Mouse (Mus musculus) monocyte, adult 5-6 weeks (primary cell): ENCODE results near the gene Tgtp2. TPM values are rescaled to one million over a fixed set of nuclear protein-coding genes. Genes with fewer than 3 reads are reported as not detected.
"Not testable (repeated sequence)": the region's sequence is repeated elsewhere in the genome, so short reads cannot be mapped to it uniquely, and the experiment has no call there.

Source experiments
- ATAC-seq: fragments of 153-309, 156-312 bp; replicated peaks from 2 replicates; pipeline ENCODE4 v1.8.0; 2017; ENCODE audit warnings: mild to moderate bottlenecking; ENCODE audit not compliant: low TSS enrichment, insufficient number of reproducible peaks, severe bottlenecking, poor library complexity, low FRiP score
- total RNA-seq: library from RNA; stranded (forward); fragments of 200-1000, 200-491, 200-594 nt; gene quantifications from 3 replicates; pipeline ENCODE4 v1.2.3, GENCODE M21; 2017

Gene Tgtp2
- total RNA-seq, 1 experiment from 2014 or later, result 25.2 TPM

GRCm38 (mm10) chr11:49087830-49088616 lies 24.0 kb upstream of the Tgtp2 start:
- ATAC-seq, result peak; percentile 42; the same call in 1 of the 2 replicates

- no peak for ATAC-seq
Observed at GRCm38 (mm10) chr11:49086858-49087361, 22.9 kb upstream of the Tgtp2 start.

- no peak; the same call in 1 of the 2 replicates for ATAC-seq
Observed at GRCm38 (mm10) chr11:49084875-49085274, 20.9 kb upstream of the Tgtp2 start.

DNA sequence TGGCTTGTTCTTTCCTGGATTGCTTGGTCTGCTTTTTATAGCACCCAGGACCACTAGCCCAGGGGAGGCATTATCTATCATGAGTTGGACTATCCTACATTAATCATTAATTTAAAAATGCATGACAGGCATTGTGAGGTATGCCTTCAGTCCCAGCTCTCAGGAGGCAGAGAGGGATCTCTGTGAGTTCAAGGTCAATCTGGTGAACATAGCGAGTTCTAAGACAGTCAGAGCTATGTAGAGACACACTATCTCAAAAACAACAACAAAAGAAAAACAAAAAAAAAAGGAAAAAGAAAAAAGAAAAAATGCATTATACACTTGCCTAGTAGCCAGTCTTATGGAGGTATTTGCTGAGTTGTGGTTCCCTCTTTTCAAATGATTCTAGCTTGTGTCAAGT lies 20.4 kb upstream of the Tgtp2 start:
- ATAC-seq, result no peak

GRCm38 (mm10) chr11:49083808-49084207 lies 19.8 kb upstream of the Tgtp2 start:
- ATAC-seq, result no peak

- peak; percentile 68 for ATAC-seq
Observed at GRCm38 (mm10) chr11:49083146-49083545, 19.1 kb upstream of the Tgtp2 start.

DNA sequence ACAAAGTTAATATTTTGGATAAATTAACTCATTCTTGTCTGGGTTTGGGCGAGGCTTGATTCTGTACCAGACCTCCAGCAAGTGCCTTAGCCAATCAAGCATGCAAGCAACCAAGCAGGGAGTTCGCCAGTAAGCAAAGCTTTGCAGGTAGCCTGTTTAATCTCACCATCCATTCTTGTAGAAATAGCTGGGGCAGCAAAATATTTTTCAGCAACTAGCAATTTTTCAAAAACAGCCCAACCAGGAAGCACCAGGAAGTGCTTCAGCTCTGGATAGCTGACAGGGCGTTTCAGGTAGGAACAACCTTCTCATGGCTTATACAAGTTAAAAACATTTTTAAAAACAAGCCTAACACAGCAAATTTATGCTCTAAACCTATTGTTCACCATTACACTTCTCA lies 17.9 kb upstream of the Tgtp2 start:
- ATAC-seq, result no peak

DNA sequence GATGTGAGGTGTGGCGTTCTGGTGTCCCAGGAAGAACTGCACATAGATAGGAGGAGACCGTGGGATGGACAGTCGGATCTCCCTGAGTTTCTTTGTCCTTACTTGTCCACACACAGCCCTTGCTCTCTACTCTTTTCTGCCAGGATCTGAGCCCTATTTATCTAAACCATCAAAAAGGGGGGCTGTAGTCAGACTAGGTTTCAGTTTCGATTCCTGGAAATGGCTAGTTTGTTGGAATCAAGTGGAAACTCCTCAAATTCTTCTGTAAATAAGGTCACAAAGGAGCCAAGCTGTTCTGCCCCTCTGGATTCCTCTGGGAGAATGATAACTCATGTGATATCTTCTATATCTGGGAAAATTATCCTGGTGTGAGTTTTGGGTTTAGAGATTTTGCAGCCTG lies 17.4 kb upstream of the Tgtp2 start:
- no peak for ATAC-seq

DNA sequence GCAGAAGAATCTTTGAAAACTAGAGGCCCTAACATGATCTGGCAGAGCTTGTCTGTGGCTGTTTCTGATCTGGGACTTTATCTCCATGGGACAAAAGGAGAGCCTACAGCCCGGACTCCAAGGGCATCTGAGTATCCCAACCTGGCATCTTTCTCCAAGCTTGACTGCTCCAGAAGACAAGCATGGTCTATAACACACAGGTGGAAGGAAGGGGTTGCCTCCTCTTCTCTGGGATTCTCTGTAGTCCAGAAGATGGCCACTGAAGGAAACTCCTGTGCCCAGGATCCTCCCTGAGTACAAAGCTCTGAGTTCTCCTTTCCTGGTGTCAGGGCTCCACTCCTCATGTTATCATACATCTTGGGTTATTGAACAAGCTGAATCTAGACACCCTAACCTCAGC lies 16.6 kb upstream of the Tgtp2 start:
- ATAC-seq, result no peak

DNA sequence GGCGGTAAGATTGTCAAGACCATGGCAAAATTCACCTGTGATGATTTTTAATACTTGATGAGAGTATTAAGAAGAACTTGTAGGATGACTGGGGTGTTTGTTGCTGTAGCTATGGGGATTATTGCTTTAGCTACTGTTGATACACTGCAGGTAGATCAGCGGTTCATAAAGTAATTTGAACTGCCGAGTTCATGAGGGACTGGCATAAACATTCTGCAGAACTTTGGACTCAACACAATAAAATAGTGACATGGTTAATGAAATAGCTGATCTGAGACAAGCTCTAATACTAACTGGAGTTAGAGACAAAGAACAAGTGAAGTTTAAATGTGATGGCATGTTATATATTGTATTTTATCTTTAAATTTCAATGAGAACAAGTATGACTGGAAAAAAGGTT lies 14.7 kb upstream of the Tgtp2 start:
- ATAC-seq, result no peak

DNA sequence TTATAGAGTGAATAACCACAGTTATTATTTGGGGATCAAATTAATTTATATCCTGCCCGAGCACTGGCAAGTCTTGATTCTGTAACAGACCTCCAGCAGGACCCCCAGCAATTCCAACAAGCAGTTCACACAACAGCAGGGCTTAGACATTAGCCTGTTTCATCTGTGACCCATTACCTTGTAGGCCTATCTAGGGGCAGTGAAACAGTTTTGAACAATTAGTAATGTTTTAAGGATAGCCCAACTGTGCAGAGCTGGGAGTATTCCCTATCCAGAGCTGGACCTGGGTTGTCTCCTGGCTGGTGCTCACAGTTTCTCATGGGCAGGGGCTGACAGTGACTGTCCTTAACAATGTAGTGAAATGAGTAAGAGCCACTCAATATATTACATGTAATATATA lies 13.0 kb upstream of the Tgtp2 start:
- ATAC-seq, result no peak

GRCm38 (mm10) chr11:49076001-49076757 lies 12.2 kb upstream of the Tgtp2 start, which contains the start of gene Ifi47:
Gene Ifi47, plus strand, starts transcription at chr11:49076587.
- peak; percentile 92 for ATAC-seq

- ATAC-seq, result no peak
Observed at GRCm38 (mm10) chr11:49068358-49068757, 4.4 kb upstream of the Tgtp2 start.

- not testable (repeated sequence) for ATAC-seq
Observed at GRCm38 (mm10) chr11:49061865-49062264, 2.1 kb downstream of the Tgtp2 start.

- peak; percentile 55 for ATAC-seq
Observed at GRCm38 (mm10) chr11:49060061-49060460, 3.9 kb downstream of the Tgtp2 start.

GRCm38 (mm10) chr11:49051894-49052293 lies 12.1 kb downstream of the Tgtp2 start:
- ATAC-seq, result peak; percentile 52

DNA sequence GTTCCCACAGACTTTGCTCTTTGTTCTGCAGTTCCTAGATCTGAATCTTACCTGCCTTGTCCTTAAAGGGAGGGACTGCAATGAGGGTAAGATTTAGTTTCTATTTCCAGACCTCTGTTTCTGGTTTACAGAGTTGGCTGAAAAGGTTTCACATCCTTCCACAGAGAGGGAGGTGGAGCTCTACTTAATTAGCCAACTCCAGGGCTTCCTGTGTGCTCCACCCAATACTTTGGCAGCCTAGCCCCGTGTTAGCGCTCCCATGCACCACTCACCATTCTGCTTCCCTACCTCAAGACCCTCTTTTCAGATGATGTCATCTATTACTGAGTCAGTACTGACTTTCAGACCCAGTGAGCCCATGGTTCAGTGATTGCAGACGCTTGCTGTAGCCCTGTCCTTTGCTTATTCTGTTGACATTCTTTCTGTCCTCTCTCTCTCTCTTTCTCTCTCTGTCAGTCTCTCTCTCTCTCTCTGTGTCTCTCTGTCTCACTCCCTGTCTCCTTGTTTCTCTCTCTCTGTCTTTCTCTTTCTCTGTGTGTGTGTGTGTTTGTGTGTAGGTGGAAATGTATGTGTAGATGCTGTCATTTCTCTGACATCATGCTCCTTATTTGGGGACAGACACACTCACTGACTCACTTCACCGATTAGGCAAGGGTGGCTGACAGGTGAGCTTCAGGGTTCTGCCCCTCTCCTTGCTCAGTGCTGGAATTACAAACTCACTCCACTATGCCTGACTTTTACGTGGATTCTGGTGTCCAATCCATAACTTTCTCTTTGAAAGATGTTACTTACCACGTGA lies 12.7 kb downstream of the Tgtp2 start, which contains the start of gene 9930111J21Rik2:
Gene 9930111J21Rik2, minus strand, starts transcription at position 150 of the 799 bp plus-strand sequence.
- peak; percentile 85 for ATAC-seq

DNA sequence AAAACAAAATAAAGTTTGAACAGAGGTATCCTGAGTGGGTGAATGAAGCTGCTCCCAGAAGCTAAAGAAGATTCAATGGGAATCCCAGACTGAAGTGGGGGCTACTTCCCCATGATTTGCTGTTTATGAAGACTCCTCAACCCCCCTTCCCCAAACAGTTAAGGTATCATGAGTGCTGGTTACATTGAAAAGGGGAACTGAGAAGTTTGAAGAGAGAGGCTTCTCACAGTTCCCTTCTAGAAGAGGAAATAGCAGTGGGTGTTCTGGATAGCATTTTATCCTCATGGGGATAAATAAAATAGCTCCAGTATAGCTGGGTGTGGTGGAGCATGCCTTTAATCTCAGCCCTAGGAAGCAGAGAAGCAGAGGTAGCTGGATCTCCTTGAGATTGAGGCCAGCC lies 13.9 kb downstream of the Tgtp2 start:
- ATAC-seq, result peak; percentile 72

GRCm38 (mm10) chr11:49012074-49012473 lies 51.9 kb downstream of the Tgtp2 start:
- not testable (repeated sequence) for ATAC-seq
